26 mouse cellular contexts compared by ENCODE assay signal in genomic region chr19:55704071-55704470, GRCm38 (mm10). TPM values are rescaled to one million over a fixed set of nuclear protein-coding genes. Genes with fewer than 3 reads are reported as not detected.
DNase-seq lines count a peak whose midpoint lies in the region; ATAC-seq and TF ChIP-seq lines count a peak whose summit lies in the region.
"Had no signal": no experiment of that assay in that cellular context is flagged by ENCODE, and none has a peak within 500 bp of the region (broad histone marks: within the 10 kb centered on the region; RNA-seq: fewer than 3 reads in every experiment).

No protein-coding gene starts in this region.

- no peak for TF ChIP-seq POLR2A in brain, embryonic 14.5 days (IDR thresholded peaks at IDR 0.05; ENCODE audit: borderline replicate concordance, extremely low read depth, insufficient read depth, insufficient read length, poor library complexity, severe bottlenecking)

- no peak overlapping the region for H3K9ac ChIP-seq in forebrain, embryonic 13.5 days
- H3K9ac ChIP-seq in midbrain, postnatal 0 days (replicated peaks; ENCODE audit: low read length, poor library complexity, severe bottlenecking) = no peak overlapping the region
- H3K9ac ChIP-seq: embryonic facial prominence, embryonic 13.5 days; embryonic facial prominence, embryonic 15.5 days had no signal

- H3K9me3 ChIP-seq in forebrain, embryonic 10.5 days = no peaks in the 10 kb centered on the region
- no peaks in the 10 kb centered on the region for H3K9me3 ChIP-seq in forebrain, embryonic 13.5 days (replicated peaks)
- H3K9me3 ChIP-seq in midbrain, embryonic 10.5 days (replicated peaks) = no peaks in the 10 kb centered on the region
- H3K9me3 ChIP-seq in midbrain, postnatal 0 days (ENCODE audit: low read length) = no peaks in the 10 kb centered on the region
- H3K9me3 ChIP-seq: embryonic facial prominence, embryonic 13.5 days; embryonic facial prominence, embryonic 15.5 days; G1E had no signal

- no peak for TF ChIP-seq CTCF in midbrain, postnatal 0 days (IDR thresholded peaks at IDR 0.05)
- no peak for TF ChIP-seq CTCF in brain, embryonic 14.5 days (IDR thresholded peaks at IDR 0.05; ENCODE audit: borderline replicate concordance, extremely low read depth, insufficient read depth, insufficient read length)

- DNase-seq in forebrain, embryonic 10.5 days (ENCODE audit: extremely low spot score, low spot score) = no peak
- peak; percentile 39 for DNase-seq in midbrain, embryonic 10.5 days (ENCODE audit: low spot score)
- no peak for DNase-seq in midbrain, postnatal 0 days (ENCODE audit: low spot score)
- DNase-seq in brain, embryonic 14.5 days (ENCODE audit: low read depth) = peak; percentile 51
- no peak for DNase-seq in lung, postnatal 4 days
- DNase-seq: adrenal gland, adult 8-10 months; adrenal gland, postnatal 14 days; adrenal gland, postnatal 36 days; B cell, adult 2 months; cerebellum, adult 11 months; cerebellum, adult 18-20 months; cerebellum, adult 8-10 months; cerebellum, adult 9-11 months; cerebellum, postnatal 14 days; cerebellum, postnatal 36 days; embryo, embryonic 11 days had no signal

- peaks cover 36% of the 10 kb centered on the region for H3K4me1 ChIP-seq in forebrain, embryonic 10.5 days
- peaks cover 6% of the 10 kb centered on the region; the same call in 1 of the 2 replicates for H3K4me1 ChIP-seq in forebrain, embryonic 13.5 days
- peaks cover 15% of the 10 kb centered on the region for H3K4me1 ChIP-seq in midbrain, embryonic 10.5 days
- no peaks in the 10 kb centered on the region for H3K4me1 ChIP-seq in midbrain, postnatal 0 days (ENCODE audit: insufficient read depth, low read length)
- H3K4me1 ChIP-seq: embryonic facial prominence, embryonic 15.5 days had no signal

- H3K4me3 ChIP-seq in forebrain, embryonic 10.5 days = no peak overlapping the region
- H3K4me3 ChIP-seq in forebrain, embryonic 13.5 days = no peak overlapping the region
- H3K4me3 ChIP-seq in midbrain, embryonic 10.5 days = no peak overlapping the region
- no peak overlapping the region for H3K4me3 ChIP-seq in midbrain, postnatal 0 days (ENCODE audit: low read depth, low read length)
- H3K4me3 ChIP-seq: embryonic facial prominence, embryonic 13.5 days; embryonic facial prominence, embryonic 15.5 days; erythroblast, embryonic 14.5 days had no signal

- peak overlapping the region; percentile 67 for H3K27ac ChIP-seq in forebrain, embryonic 10.5 days
- no peak overlapping the region for H3K27ac ChIP-seq in forebrain, embryonic 13.5 days
- peak overlapping the region; percentile 71 for H3K27ac ChIP-seq in midbrain, embryonic 10.5 days (replicated peaks)
- H3K27ac ChIP-seq in midbrain, postnatal 0 days (ENCODE audit: low read depth, low read length) = no peak overlapping the region
- H3K27ac ChIP-seq: embryonic facial prominence, embryonic 13.5 days; embryonic facial prominence, embryonic 15.5 days had no signal

- no peak for ATAC-seq in forebrain, embryonic 13.5 days
- no peak for ATAC-seq in midbrain, postnatal 0 days (ENCODE audit: low FRiP score)
- ATAC-seq: activated CD4-positive, CD25-positive, alpha-beta regulatory T cell, adult 4 months; CD4-positive, CD25-positive, alpha-beta regulatory T cell, adult 4 months; forebrain, embryonic 16.5 days; Patski had no signal

- peaks cover 62% of the 10 kb centered on the region for H3K27me3 ChIP-seq in forebrain, embryonic 10.5 days (ENCODE audit: poor library complexity, severe bottlenecking)
- peaks cover 10% of the 10 kb centered on the region; the same call in 1 of the 2 replicates for H3K27me3 ChIP-seq in forebrain, embryonic 13.5 days
- H3K27me3 ChIP-seq in midbrain, embryonic 10.5 days (ENCODE audit: low read depth, poor library complexity, severe bottlenecking) = peaks cover 21% of the 10 kb centered on the region; the same call in 1 of the 2 replicates
- no peaks in the 10 kb centered on the region for H3K27me3 ChIP-seq in midbrain, postnatal 0 days (ENCODE audit: insufficient read depth, low read length)
- H3K27me3 ChIP-seq: Patski had no signal

- H3K4me2 ChIP-seq in forebrain, embryonic 13.5 days = no peak overlapping the region
- no peak overlapping the region for H3K4me2 ChIP-seq in midbrain, postnatal 0 days (ENCODE audit: low read depth, low read length, poor library complexity, severe bottlenecking)
- H3K4me2 ChIP-seq: embryonic facial prominence, embryonic 13.5 days; embryonic facial prominence, embryonic 15.5 days had no signal

- H3K36me3 ChIP-seq in forebrain, embryonic 10.5 days (replicated peaks) = no peaks in the 10 kb centered on the region
- no peaks in the 10 kb centered on the region for H3K36me3 ChIP-seq in forebrain, embryonic 13.5 days (ENCODE audit: poor library complexity, severe bottlenecking)
- H3K36me3 ChIP-seq in midbrain, embryonic 10.5 days = no peaks in the 10 kb centered on the region
- no peaks in the 10 kb centered on the region for H3K36me3 ChIP-seq in midbrain, postnatal 0 days (ENCODE audit: insufficient read depth, low read length)
- H3K36me3 ChIP-seq: embryonic facial prominence, embryonic 13.5 days; embryonic facial prominence, embryonic 15.5 days; G1E had no signal

- 47% methylated on average over 6 of the region's 6 CpGs for WGBS in forebrain, embryonic 10.5 days
- 10% methylated on average over 6 of the region's 6 CpGs for WGBS in forebrain, embryonic 13.5 days
- WGBS in midbrain, embryonic 10.5 days = 36% methylated on average over 6 of the region's 6 CpGs
- 24% methylated on average over 6 of the region's 6 CpGs for WGBS in midbrain, postnatal 0 days

RNA-seq across cellular contexts. Expression of gene Tcf7l2, which starts 37.5 kb away (rescaled TPM):
- polyA plus RNA-seq in forebrain, embryonic 10.5 days (2016; fragmentation: Nextera tagmentation; extraction: Ambion mirVana) = 96.2 and 105 TPM in 2 replicates
- 130 and 215 TPM in 2 replicates for polyA plus RNA-seq in forebrain, embryonic 13.5 days (2015; fragmentation: Nextera tagmentation; extraction: Ambion mirVana)
- polyA plus RNA-seq in midbrain, embryonic 10.5 days (2016; fragmentation: Nextera tagmentation; extraction: Ambion mirVana) = 180 and 255 TPM in 2 replicates
- 67.2 and 86.1 TPM in 2 replicates for total RNA-seq in midbrain, postnatal 0 days (2014; rRNA removed)
- polyA plus RNA-seq in midbrain, postnatal 0 days (2015; fragmentation: Nextera tagmentation; extraction: Ambion mirVana) = 763 and 861 TPM in 2 replicates
- polyA plus RNA-seq in brain, embryonic 14.5 days (2012; rRNA removed) = 222 and 296 TPM in 2 replicates
- total RNA-seq: CH12.LX had no signal

Comparison
In these comparisons a context has a peak if more than half of its experiments do, and no peak if none do; other contexts are left out.
1. DNase-seq: peak in midbrain, embryonic 10.5 days (single experiment) and brain, embryonic 14.5 days (single experiment); none in forebrain, embryonic 10.5 days (single experiment), midbrain, postnatal 0 days (single experiment) and lung, postnatal 4 days (0 of 2).
2. H3K27ac ChIP-seq: peak in forebrain, embryonic 10.5 days (single experiment) and midbrain, embryonic 10.5 days (single experiment); none in forebrain, embryonic 13.5 days (single experiment) and midbrain, postnatal 0 days (single experiment).